ENCODE assay signal across 8 mouse cellular contexts in genomic region chr8:13105087-13105881, GRCm38 (mm10). TPM values are rescaled to one million over a fixed set of nuclear protein-coding genes. Genes with fewer than 3 reads are reported as not detected.
DNase-seq lines count a peak whose midpoint lies in the region; ATAC-seq and TF ChIP-seq lines count a peak whose summit lies in the region.

TSS of gene Pcid2 (minus strand) at chr8:13105459.
TSS of gene Cul4a (plus strand) at chr8:13105621.

- intact Hi-C loops in heart, postnatal 25 days (cut with DNase I): loop anchor here (5.0 to 10.0 kb wide), 2 partner anchors 52 to 210 kb away; partner anchors contain the start of gene Lamp1

- under 1% methylated on average over 82 of the region's 87 CpGs for WGBS in forebrain, embryonic 15.5 days
- under 1% methylated on average over 79 of the region's 87 CpGs for WGBS in lung, adult 2 months

- DNase-seq in ES-CJ7 (ENCODE audit: low read depth, low spot score): peak; percentile 98
- DNase-seq in cerebellum, adult 11 months: peak; percentile 94
- DNase-seq in heart, postnatal 25 days (ENCODE audit: low spot score): peak; percentile 92
- peak; percentile 96 to 98 for DNase-seq in layer of hippocampus, adult 18-20 months (ENCODE audit: low spot score in 2 of 2)
- peak; percentile 92 for DNase-seq in lung, adult 2 months
- DNase-seq in thymus, adult 18-20 months: peak; percentile 93

- no peaks in the 10 kb centered on the region for H3K9me3 ChIP-seq in forebrain, embryonic 15.5 days

- no peak for TF ChIP-seq CTCF in lung, adult 2 months (IDR thresholded peaks at IDR 0.05; ENCODE audit: insufficient read depth, low read length)

- H3K27me3 ChIP-seq in forebrain, embryonic 15.5 days: no peaks in the 10 kb centered on the region

- peak within 1 kb of the TSS; percentile 92 for H3K9ac ChIP-seq in forebrain, embryonic 15.5 days (replicated peaks)

- H3K4me1 ChIP-seq in forebrain, embryonic 15.5 days: peaks cover 39% of the 10 kb centered on the region
- H3K4me1 ChIP-seq in lung, adult 2 months (ENCODE audit: control insufficient read depth, insufficient read depth, low read length): peaks cover 3% of the 10 kb centered on the region

- H3K4me3 ChIP-seq in forebrain, embryonic 15.5 days: peak within 1 kb of the TSS; percentile 94
- H3K4me3 ChIP-seq in lung, adult 2 months (replicated peaks; ENCODE audit: extremely low read depth, low read depth, low read length): peak within 1 kb of the TSS; percentile 90

- peak within 1 kb of the TSS; percentile 98 for H3K4me2 ChIP-seq in forebrain, embryonic 15.5 days (replicated peaks)

- H3K36me3 ChIP-seq in forebrain, embryonic 15.5 days: 0 out of 2 replicates have a peak, but pooled peaks cover under 1% of the 10 kb centered on the region

- ATAC-seq in forebrain, embryonic 15.5 days (replicated peaks): peak; percentile 95
- ATAC-seq in neutrophil, adult 5-6 weeks (ENCODE audit: extremely low read depth, insufficient number of reproducible peaks, low FRiP score, poor library complexity, severe bottlenecking): peak; percentile 92

- peak within 1 kb of the TSS; percentile 94 for H3K27ac ChIP-seq in forebrain, embryonic 15.5 days (replicated peaks)

- TF ChIP-seq POLR2A in lung, adult 2 months (IDR thresholded peaks at IDR 0.05; ENCODE audit: borderline replicate concordance, extremely low read depth, low read depth, low read length): peak; percentile 79

RNA-seq across cellular contexts. Expression of gene Pcid2, which starts in this region (rescaled TPM):
- polyA plus RNA-seq in forebrain, embryonic 15.5 days (2015; fragmentation: Nextera tagmentation; extraction: Ambion mirVana): 51.0 and 51.4 TPM in 2 replicates
- 10 to 100 TPM in 1 of 2 experiments, 1 to 10 TPM in 1; 8.8 to 10.3 TPM for total RNA-seq in heart, postnatal 25 days (2021)
- total RNA-seq in layer of hippocampus, adult 18-20 months (2021): 10 to 100 TPM; 26.2 to 29.4 TPM
- 21.3 and 22.1 TPM in 2 replicates for polyA plus RNA-seq in lung, adult 2 months (2012; rRNA removed)
- total RNA-seq in neutrophil, adult 5-6 weeks (2017): 44.0 and 45.2 TPM in 2 replicates

RNA-seq across cellular contexts. Expression of gene Cul4a, which starts in this region (rescaled TPM):
- polyA plus RNA-seq in forebrain, embryonic 15.5 days (2015; fragmentation: Nextera tagmentation; extraction: Ambion mirVana): 68.4 and 73.8 TPM in 2 replicates
- total RNA-seq in heart, postnatal 25 days (2021): 10 to 100 TPM; 75.1 to 76.1 TPM
- total RNA-seq in layer of hippocampus, adult 18-20 months (2021): 10 to 100 TPM; 58.1 to 59.3 TPM
- 37.3 and 41.4 TPM in 2 replicates for polyA plus RNA-seq in lung, adult 2 months (2012; rRNA removed)
- 57.1 and 64.4 TPM in 2 replicates for total RNA-seq in neutrophil, adult 5-6 weeks (2017)

Comparison
In these comparisons a context has a peak if more than half of its experiments do, and no peak if none do; other contexts are left out.
1. Peak in every context shown above with its lines: DNase-seq, ATAC-seq, H3K4me3 ChIP-seq and H3K27ac ChIP-seq.